Mouse (Mus musculus): ENCODE measurements around the gene Xxylt1. TPM values are rescaled to one million over a fixed set of nuclear protein-coding genes. Genes with fewer than 3 reads are reported as not detected.

The Xxylt1 gene
- total and polyA plus RNA-seq, 3 experiments = 12.8 to 164 (median 26.6) TPM

- TF ChIP-seq NRF1 (IDR thresholded peaks at IDR 0.05; ENCODE audit: insufficient read depth, low read depth, low read length, poor library complexity, severe bottlenecking) = no peak
Observed at GRCm38 (mm10) chr16:31080573-31081051, 620 bp downstream of the Xxylt1 start (continued).

GRCm38 (mm10) chr16:31077396-31077795 is 3.8 kb downstream of the Xxylt1 start:
- Histone ChIP-seq H3K9ac (ENCODE audit: control insufficient read depth, low read depth, low read length, poor library complexity, severe bottlenecking) (no peak overlapping the region), H3K36me3 (ENCODE audit: control insufficient read depth in 1 of 2, insufficient read depth in 2 of 2, low read length in 2 of 2) (peaks cover 0 to 10% of the 10 kb centered on the region in 2 experiments; a peak in 2 of 4 replicates), H3K27ac (ENCODE audit: control insufficient read depth, low read depth, low read length) (no peak overlapping the region), H3K4me3 (ENCODE audit: control insufficient read depth in 1 of 2, insufficient read depth in 1 of 2, low read depth in 2 of 2, low read length in 2 of 2) (no peak overlapping the region), H3K4me1 (ENCODE audit: control insufficient read depth in 1 of 2, insufficient read depth in 2 of 2, low read length in 2 of 2) (peaks cover 0 to 12% of the 10 kb centered on the region in 2 experiments; a peak in 3 of 4 replicates), H3K79me2 (ENCODE audit: control insufficient read depth, insufficient read depth, low read length, poor library complexity) (peaks cover 15% of the 10 kb centered on the region), H3K27me3 (ENCODE audit: control insufficient read depth in 1 of 2, insufficient read depth in 2 of 2, low read length in 2 of 2) (no peaks in the 10 kb centered on the region), H3K9me3 (replicated peaks; ENCODE audit: insufficient read depth, low read length) (no peaks in the 10 kb centered on the region)
- TF ChIP-seq SIN3A (IDR thresholded peaks at IDR 0.05; ENCODE audit: low read length) (no peak), USF1 (IDR thresholded peaks at IDR 0.05; ENCODE audit: low read depth, low read length) (no peak), TBP (IDR thresholded peaks at IDR 0.05; ENCODE audit: low read depth, low read length) (no peak), NRF1 (IDR thresholded peaks at IDR 0.05; ENCODE audit: insufficient read depth, low read depth, low read length, poor library complexity, severe bottlenecking) (no peak), TCF12 (IDR thresholded peaks at IDR 0.05; ENCODE audit: low read depth, low read length) (no peak), MAFK (IDR thresholded peaks at IDR 0.05; ENCODE audit: borderline replicate concordance, low read depth, low read length) (no peak), MYC (IDR thresholded peaks at IDR 0.05; ENCODE audit: low read depth, low read length) (no peak), MXI1 (IDR thresholded peaks at IDR 0.05; ENCODE audit: low read depth, low read length) (no peak), CHD2 (IDR thresholded peaks at IDR 0.05; ENCODE audit: low read length) (no peak)
- no peak for DNase-seq (ENCODE audit: low read depth, low spot score)

GRCm38 (mm10) chr16:31076436-31076835 is 4.8 kb downstream of the Xxylt1 start:
- Histone ChIP-seq H3K27ac (ENCODE audit: control insufficient read depth, low read depth, low read length) (no peak overlapping the region), H3K4me1 (ENCODE audit: control insufficient read depth in 1 of 2, insufficient read depth in 2 of 2, low read length in 2 of 2) (peaks cover 0 to 8% of the 10 kb centered on the region in 2 experiments; a peak in 3 of 4 replicates), H3K27me3 (ENCODE audit: control insufficient read depth in 1 of 2, insufficient read depth in 2 of 2, low read length in 2 of 2) (no peaks in the 10 kb centered on the region), H3K4me3 (ENCODE audit: control insufficient read depth in 1 of 2, insufficient read depth in 1 of 2, low read depth in 2 of 2, low read length in 2 of 2) (no peak overlapping the region), H3K9me3 (replicated peaks; ENCODE audit: insufficient read depth, low read length) (no peaks in the 10 kb centered on the region), H3K9ac (ENCODE audit: control insufficient read depth, low read depth, low read length, poor library complexity, severe bottlenecking) (no peak overlapping the region), H3K36me3 (ENCODE audit: control insufficient read depth in 1 of 2, insufficient read depth in 2 of 2, low read length in 2 of 2) (peaks cover 0 to 6% of the 10 kb centered on the region in 2 experiments; a peak in 2 of 4 replicates), H3K79me2 (ENCODE audit: control insufficient read depth, insufficient read depth, low read length, poor library complexity) (peaks cover 15% of the 10 kb centered on the region)
- DNase-seq (ENCODE audit: low read depth, low spot score) = no peak
- TF ChIP-seq MXI1 (IDR thresholded peaks at IDR 0.05; ENCODE audit: low read depth, low read length) = no peak
- TF ChIP-seq NRF1 (IDR thresholded peaks at IDR 0.05; ENCODE audit: insufficient read depth, low read depth, low read length, poor library complexity, severe bottlenecking) = no peak
- no peak for TF ChIP-seq ZMIZ1 (IDR thresholded peaks at IDR 0.05; ENCODE audit: low read depth, low read length)
- no peak for TF ChIP-seq ZKSCAN1 (IDR thresholded peaks at IDR 0.05; ENCODE audit: low read depth, low read length)
- no peak for TF ChIP-seq MYC (IDR thresholded peaks at IDR 0.05; ENCODE audit: low read depth, low read length)
- no peak for TF ChIP-seq CHD2 (IDR thresholded peaks at IDR 0.05; ENCODE audit: low read length)
- no peak for TF ChIP-seq E2F4 (IDR thresholded peaks at IDR 0.05; ENCODE audit: borderline replicate concordance, low read depth, low read length)
- no peak for TF ChIP-seq UBTF (IDR thresholded peaks at IDR 0.05; ENCODE audit: borderline replicate concordance, insufficient read depth, low read depth, low read length)
- no peak for TF ChIP-seq ZC3H11A (IDR thresholded peaks at IDR 0.05; ENCODE audit: low read depth, low read length)
- TF ChIP-seq MYB (IDR thresholded peaks at IDR 0.05; ENCODE audit: low read depth, low read length) = no peak
- no peak for TF ChIP-seq KAT2A (conservative IDR thresholded peaks at IDR 0.05; ENCODE audit: low read depth, low read length)
- TF ChIP-seq MAFK (IDR thresholded peaks at IDR 0.05; ENCODE audit: borderline replicate concordance, low read depth, low read length) = no peak
- TF ChIP-seq TCF12 (IDR thresholded peaks at IDR 0.05; ENCODE audit: low read depth, low read length) = no peak
- no peak for TF ChIP-seq MAX (IDR thresholded peaks at IDR 0.05; ENCODE audit: low read length)
- TF ChIP-seq POLR2A (IDR thresholded peaks at IDR 0.05; ENCODE audit: control insufficient read depth in 1 of 2, insufficient read depth in 1 of 2, low read depth in 1 of 2, low read length in 2 of 2, poor library complexity in 1 of 2) = no peak
- no peak for TF ChIP-seq USF1 (IDR thresholded peaks at IDR 0.05; ENCODE audit: low read depth, low read length)

All from MEL (cell line).